Mouse (Mus musculus): Measurements from ENCODE around the gene Kremen2.

GRCm38 (mm10) chr17:23725999-23726757 lies 19.5 kb downstream of the Kremen2 start, which contains the start of gene Pkmyt1:
- TF ChIP-seq POLR2A (IDR thresholded peaks at IDR 0.05; ENCODE audit: extremely low read depth, insufficient read depth, low read length): peak; percentile 85; the same call in 1 of the 2 replicates
- TF ChIP-seq CTCF (IDR thresholded peaks at IDR 0.05; ENCODE audit: extremely low read depth, insufficient read depth, low read length): no peak

Data from cortical plate, adult 2 months (tissue).